Mouse (Mus musculus) liver, embryonic 14.5 days (tissue): ENCODE data around the gene Acot5.
"Not testable (repeated sequence)": the region's sequence is repeated elsewhere in the genome, so short reads cannot be mapped to it uniquely, and the experiment has no call there.

ENCODE experiments used
- CTCF ChIP-seq: IDR thresholded peaks from 2 replicates; pipeline ENCODE4 v1.5.1; 2016; ENCODE audit warnings: antibody characterized with exemption, low read depth, control low read depth
- EP300 ChIP-seq: IDR thresholded peaks from 2 replicates; pipeline ENCODE4 v1.6.1; 2016; ENCODE audit warnings: antibody characterized with exemption, low read depth

- not testable (repeated sequence) for TF ChIP-seq CTCF, EP300
Observed at GRCm38 (mm10) chr12:84050744-84051143, 18.4 kb upstream of the Acot5 start.
